Mouse (Mus musculus) heart, adult 2 months (tissue): ENCODE measurements around the gene Scn10a. TPM values are rescaled to one million over a fixed set of nuclear protein-coding genes. Genes with fewer than 3 reads are reported as not detected.

ENCODE experiments used
- DNase-seq, 2 experiments: peaks; one replicate each; pipeline ENCODE4 v3.0.0; 2021
- H3K27ac ChIP-seq: fragments of 200-600 bp; 2 replicates; pipeline ENCODE4 v1.8.1; 2022
- H3K27me3 ChIP-seq: fragments of 200-500 bp; 2 replicates; pipeline ENCODE4 v1.6.1; 2012; ENCODE audit warnings: mild to moderate bottlenecking, low read length, inconsistent platforms, mixed read lengths; ENCODE audit not compliant: control insufficient read depth, insufficient read depth
- H3K36me3 ChIP-seq: fragments of 200-500 bp; 2 replicates; pipeline ENCODE4 v1.6.1; 2012; ENCODE audit warnings: low read length, inconsistent platforms; ENCODE audit not compliant: control insufficient read depth, insufficient read depth
- H3K4me1 ChIP-seq: fragments of 200-500 bp; 2 replicates; pipeline ENCODE4 v1.6.1; 2011; ENCODE audit warnings: low read length; ENCODE audit not compliant: control insufficient read depth, insufficient read depth
- H3K4me3 ChIP-seq: fragments of 200-600 bp; 2 replicates; pipeline ENCODE4 v1.8.1; 2022
- H3K79me2 ChIP-seq: fragments of 200-500 bp; replicated peaks from 2 replicates; pipeline ENCODE4 v1.6.1; 2012; ENCODE audit warnings: mild to moderate bottlenecking, inconsistent platforms, low read length, moderate library complexity, mixed read lengths; ENCODE audit not compliant: control insufficient read depth, insufficient read depth
- H3K9ac ChIP-seq: fragments of 200-500 bp; 2 replicates; pipeline ENCODE4 v1.6.1; 2012; ENCODE audit warnings: low read depth, mild to moderate bottlenecking, control low read depth, inconsistent platforms, low read length, mixed read lengths
- CTCF ChIP-seq: fragments of 200-600 bp; IDR thresholded peaks from 2 replicates; pipeline ENCODE4 v1.8.1; 2022; ENCODE audit warnings: antibody characterized with exemption, mild to moderate bottlenecking, moderate library complexity
- EP300 ChIP-seq: fragments of 200-500 bp; IDR thresholded peaks from 2 replicates; pipeline ENCODE4 v1.6.1; 2011; ENCODE audit warnings: low read depth, low read length, control low read depth; ENCODE audit not compliant: insufficient read depth
- POLR2A ChIP-seq: fragments of 200-500 bp; IDR thresholded peaks from 2 replicates; pipeline ENCODE4 v1.6.1; 2011; ENCODE audit warnings: mild to moderate bottlenecking, low read depth, low read length, control low read depth; ENCODE audit not compliant: insufficient read depth
- WGBS: fragments of 180-500 bp; shearing (Covaris S2); methylation state at CpG from one replicate; pipeline ENCODE4 v1.1.7; 2018; 5-methylcytosine and 5-hydroxymethylcytosine counted together
- intact Hi-C: fragments of 180-260 bp; cut with DNase I; formaldehyde crosslinking; loops from one replicate; pipeline ENCODE4 v1.15.1; 2025
- long read RNA-seq: library from polyadenylated mRNA; stranded (forward); transcript quantifications from one replicate; pipeline ENCODE4 v2.0.0, GENCODE M21; 2021
- polyA plus RNA-seq: library from polyadenylated mRNA; depleted of rRNA; stranded (reverse); fragments of >200 nt; gene quantifications from 2 replicates; pipeline ENCODE4 v1.2.3, GENCODE M21; 2012; rRNA removed
- total RNA-seq, 2 experiments: library from RNA; stranded (reverse); gene quantifications; 2 replicates each; pipeline ENCODE4 v1.2.3; 2021

Scn10a gene
- total RNA-seq (under 1 TPM; 0.37 to 0.70 TPM), polyA plus RNA-seq (0.64 and 1.4 TPM in 2 replicates)
- long read RNA-seq = 0 reads

DNA sequence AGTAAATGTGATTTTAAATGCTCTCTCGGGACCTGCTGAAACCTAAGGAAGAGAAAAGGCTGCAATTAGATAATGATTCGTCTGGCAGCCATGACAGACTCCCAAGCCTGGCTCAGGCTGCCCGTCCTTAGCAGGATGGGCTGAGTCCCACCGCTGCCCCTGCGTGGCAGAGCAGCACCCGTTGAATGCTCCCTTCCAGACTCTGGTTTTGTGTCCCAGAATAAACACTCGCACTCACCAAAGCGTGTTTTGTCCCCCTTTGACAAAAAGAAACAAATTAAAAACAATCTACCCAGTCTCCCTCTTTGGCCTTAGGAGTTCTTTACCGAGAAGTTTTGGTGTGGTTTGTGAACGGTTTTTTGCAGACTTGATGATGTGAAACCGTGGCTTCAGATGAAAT is at the start of gene Scn10a:
TSS of gene Scn10a (minus strand) at position 101 of the 400 bp plus-strand sequence.
- no peak for DNase-seq
- no peak within 1 kb of the TSS for H3K27ac ChIP-seq
- no peaks in the 10 kb centered on the region for H3K4me1 ChIP-seq
- no peaks in the 10 kb centered on the region for H3K27me3 ChIP-seq
- H3K9ac ChIP-seq = no peak within 1 kb of the TSS
- 76% methylated on average over 11 of the region's 11 CpGs for WGBS
- no peaks in the 10 kb centered on the region for H3K36me3 ChIP-seq
- no peaks in the 10 kb centered on the region for H3K79me2 ChIP-seq
- no peak within 1 kb of the TSS for H3K4me3 ChIP-seq
- TF ChIP-seq POLR2A (no peak), EP300 (no peak), CTCF (no peak)
- intact Hi-C loops = no loop called here

DNA sequence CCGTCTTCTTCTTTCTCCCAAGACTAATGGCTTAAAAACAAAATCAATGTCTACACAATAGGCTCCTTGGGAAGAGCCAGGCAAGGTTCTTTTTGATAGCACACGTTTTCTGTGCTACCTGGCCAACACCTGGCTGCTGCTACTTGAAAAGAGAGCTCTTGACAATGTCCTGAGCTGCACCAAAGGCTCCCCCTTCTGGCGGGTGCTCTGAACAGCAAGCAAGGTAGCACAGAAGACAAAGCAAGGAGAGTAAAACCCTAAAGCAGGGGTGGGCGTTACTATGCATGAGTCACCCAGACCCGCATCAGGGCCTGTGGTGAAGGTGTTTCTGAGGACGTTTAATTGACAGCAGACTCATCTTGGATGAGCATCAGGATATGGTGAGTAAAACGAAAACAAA is 49.5 kb upstream of the Scn10a start:
- no peaks in the 10 kb centered on the region for H3K79me2 ChIP-seq
- 36% methylated on average over 7 of the region's 7 CpGs for WGBS
- no peaks in the 10 kb centered on the region for H3K27me3 ChIP-seq
- no peak overlapping the region for H3K9ac ChIP-seq
- no peak overlapping the region for H3K4me3 ChIP-seq
- H3K36me3 ChIP-seq = no peaks in the 10 kb centered on the region
- H3K4me1 ChIP-seq = no peaks in the 10 kb centered on the region
- TF ChIP-seq CTCF = peak; percentile 72
- no peak for TF ChIP-seq POLR2A
- no peak for TF ChIP-seq EP300
- DNase-seq = no peak
- intact Hi-C loops = no loop called here
- H3K27ac ChIP-seq = no peak overlapping the region

- H3K79me2 ChIP-seq = no peaks in the 10 kb centered on the region
- DNase-seq = no peak
- H3K27ac ChIP-seq = no peak overlapping the region
- 84% methylated on average over 3 of the region's 3 CpGs for WGBS
- H3K4me3 ChIP-seq = no peak overlapping the region
- TF ChIP-seq EP300 (no peak), POLR2A (no peak), CTCF (0 out of 2 replicates have a peak, but pooled peaks have one; percentile 8)
- intact Hi-C loops = no loop called here
- H3K27me3 ChIP-seq = no peaks in the 10 kb centered on the region
- no peak overlapping the region for H3K9ac ChIP-seq
- no peaks in the 10 kb centered on the region for H3K36me3 ChIP-seq
- H3K4me1 ChIP-seq = no peaks in the 10 kb centered on the region
These were observed 41.1 kb upstream of the Scn10a start for GRCm38 (mm10) chr9:119760226-119760625.

GRCm38 (mm10) chr9:119759457-119759856 is 40.3 kb upstream of the Scn10a start:
- no peak for TF ChIP-seq POLR2A
- 0 out of 2 replicates have a peak, but pooled peaks have one; percentile 9 for TF ChIP-seq CTCF
- no peak overlapping the region for H3K9ac ChIP-seq
- no peaks in the 10 kb centered on the region for H3K4me1 ChIP-seq
- DNase-seq = no peak
- WGBS = 85% methylated on average over 1 of the region's 1 CpGs
- intact Hi-C loops = no loop called here
- no peaks in the 10 kb centered on the region for H3K79me2 ChIP-seq
- H3K27ac ChIP-seq = no peak overlapping the region
- no peaks in the 10 kb centered on the region for H3K27me3 ChIP-seq
- H3K4me3 ChIP-seq = no peak overlapping the region
- H3K36me3 ChIP-seq = no peaks in the 10 kb centered on the region

DNA sequence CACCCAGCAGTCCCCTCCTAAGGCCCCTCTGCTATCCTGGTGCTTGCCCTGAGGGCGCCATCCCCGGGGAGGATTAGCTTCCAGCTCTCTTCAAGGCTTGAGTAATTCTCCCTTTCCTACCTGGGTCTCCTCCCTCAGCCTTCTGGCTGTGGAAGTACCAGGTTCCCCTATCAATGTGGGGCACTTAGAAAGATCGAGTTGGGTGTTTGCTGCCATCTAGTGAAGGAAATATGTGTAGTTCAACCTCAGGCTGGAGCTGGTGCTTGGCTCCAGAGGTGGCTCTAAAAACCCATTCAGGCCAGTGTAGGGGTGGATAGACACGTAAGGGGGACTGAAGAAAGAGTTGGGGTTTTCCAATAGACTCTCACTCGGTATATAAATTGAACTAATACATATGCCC is 32.4 kb upstream of the Scn10a start:
- no peak for DNase-seq
- 11% methylated on average over 5 of the region's 5 CpGs for WGBS
- no peak overlapping the region for H3K27ac ChIP-seq
- H3K36me3 ChIP-seq = no peaks in the 10 kb centered on the region
- intact Hi-C loops = loop anchor here (2.0 to 5.0 kb wide), 2 partner anchors 89 to 291 kb away; no protein-coding TSS in a partner anchor
- no peak overlapping the region for H3K4me3 ChIP-seq
- H3K9ac ChIP-seq = no peak overlapping the region
- H3K79me2 ChIP-seq = no peaks in the 10 kb centered on the region
- no peaks in the 10 kb centered on the region for H3K27me3 ChIP-seq
- peak; percentile 69 for TF ChIP-seq CTCF
- 0 out of 2 replicates have a peak, but pooled peaks have one; percentile 14 for TF ChIP-seq EP300
- no peak for TF ChIP-seq POLR2A
- no peaks in the 10 kb centered on the region for H3K4me1 ChIP-seq

- TF ChIP-seq EP300 = no peak
- Histone ChIP-seq H3K36me3 (no peaks in the 10 kb centered on the region), H3K79me2 (no peaks in the 10 kb centered on the region), H3K27ac (no peak overlapping the region), H3K9ac (no peak overlapping the region), H3K4me1 (no peaks in the 10 kb centered on the region), H3K4me3 (no peak overlapping the region), H3K27me3 (no peaks in the 10 kb centered on the region)
- DNase-seq = no peak
- intact Hi-C loops = no loop called here
- 64% methylated on average over 9 of the region's 9 CpGs for WGBS
These were observed 30.0 kb upstream of the Scn10a start for GRCm38 (mm10) chr9:119749112-119749511.
